Mouse (Mus musculus) heart, adult 2 months (tissue): ENCODE measurements around the gene Noxo1. TPM values are rescaled to one million over a fixed set of nuclear protein-coding genes. Genes with fewer than 3 reads are reported as not detected.

ENCODE experiments used
- DNase-seq, 2 experiments: peaks; one replicate each; pipeline ENCODE4 v3.0.0; 2021
- H3K27ac ChIP-seq: fragments of 200-600 bp; 2 replicates; pipeline ENCODE4 v1.8.1; 2022
- H3K27me3 ChIP-seq: fragments of 200-500 bp; 2 replicates; pipeline ENCODE4 v1.6.1; 2012; ENCODE audit warnings: mild to moderate bottlenecking, low read length, inconsistent platforms, mixed read lengths; ENCODE audit not compliant: control insufficient read depth, insufficient read depth
- H3K36me3 ChIP-seq: fragments of 200-500 bp; 2 replicates; pipeline ENCODE4 v1.6.1; 2012; ENCODE audit warnings: low read length, inconsistent platforms; ENCODE audit not compliant: control insufficient read depth, insufficient read depth
- H3K4me1 ChIP-seq: fragments of 200-500 bp; 2 replicates; pipeline ENCODE4 v1.6.1; 2011; ENCODE audit warnings: low read length; ENCODE audit not compliant: control insufficient read depth, insufficient read depth
- H3K4me3 ChIP-seq: fragments of 200-600 bp; 2 replicates; pipeline ENCODE4 v1.8.1; 2022
- H3K79me2 ChIP-seq: fragments of 200-500 bp; replicated peaks from 2 replicates; pipeline ENCODE4 v1.6.1; 2012; ENCODE audit warnings: mild to moderate bottlenecking, inconsistent platforms, low read length, moderate library complexity, mixed read lengths; ENCODE audit not compliant: control insufficient read depth, insufficient read depth
- H3K9ac ChIP-seq: fragments of 200-500 bp; 2 replicates; pipeline ENCODE4 v1.6.1; 2012; ENCODE audit warnings: low read depth, mild to moderate bottlenecking, control low read depth, inconsistent platforms, low read length, mixed read lengths
- CTCF ChIP-seq: fragments of 200-600 bp; IDR thresholded peaks from 2 replicates; pipeline ENCODE4 v1.8.1; 2022; ENCODE audit warnings: antibody characterized with exemption, mild to moderate bottlenecking, moderate library complexity
- EP300 ChIP-seq: fragments of 200-500 bp; IDR thresholded peaks from 2 replicates; pipeline ENCODE4 v1.6.1; 2011; ENCODE audit warnings: low read depth, low read length, control low read depth; ENCODE audit not compliant: insufficient read depth
- POLR2A ChIP-seq: fragments of 200-500 bp; IDR thresholded peaks from 2 replicates; pipeline ENCODE4 v1.6.1; 2011; ENCODE audit warnings: mild to moderate bottlenecking, low read depth, low read length, control low read depth; ENCODE audit not compliant: insufficient read depth
- WGBS: fragments of 180-500 bp; shearing (Covaris S2); methylation state at CpG from one replicate; pipeline ENCODE4 v1.1.7; 2018; 5-methylcytosine and 5-hydroxymethylcytosine counted together
- intact Hi-C: fragments of 180-260 bp; cut with DNase I; formaldehyde crosslinking; loops from one replicate; pipeline ENCODE4 v1.15.1; 2025
- polyA plus RNA-seq: library from polyadenylated mRNA; depleted of rRNA; stranded (reverse); fragments of >200 nt; gene quantifications from 2 replicates; pipeline ENCODE4 v1.2.3, GENCODE M21; 2012
- total RNA-seq, 2 experiments: library from RNA; stranded (reverse); gene quantifications; 2 replicates each; pipeline ENCODE4 v1.2.3; 2021

Gene Noxo1
- total and polyA plus RNA-seq, 3 experiments, result 0.65 to 4.5 (median 1.0) TPM

DNA sequence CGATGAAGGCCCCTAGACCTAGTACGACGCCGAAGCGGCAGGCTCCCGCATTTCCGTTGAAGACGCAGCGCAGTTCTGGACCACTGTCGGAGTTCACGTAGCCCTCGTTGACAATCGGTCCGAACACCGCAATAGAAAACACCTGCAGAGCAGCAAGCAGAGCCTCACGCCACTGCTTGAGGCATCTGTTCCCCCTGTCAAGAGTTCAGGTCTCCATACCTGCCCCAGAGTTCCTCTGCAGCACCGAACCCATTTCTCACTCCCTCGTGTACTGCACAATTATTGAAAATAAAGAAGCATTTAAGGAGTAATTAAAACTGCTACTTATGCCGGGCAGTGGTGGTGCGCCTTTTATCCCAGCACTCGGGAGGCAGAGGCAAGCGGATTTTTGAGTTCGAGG, 8.4 kb upstream of the Noxo1 start:
- peaks cover 4% of the 10 kb centered on the region for H3K27me3 ChIP-seq

DNA sequence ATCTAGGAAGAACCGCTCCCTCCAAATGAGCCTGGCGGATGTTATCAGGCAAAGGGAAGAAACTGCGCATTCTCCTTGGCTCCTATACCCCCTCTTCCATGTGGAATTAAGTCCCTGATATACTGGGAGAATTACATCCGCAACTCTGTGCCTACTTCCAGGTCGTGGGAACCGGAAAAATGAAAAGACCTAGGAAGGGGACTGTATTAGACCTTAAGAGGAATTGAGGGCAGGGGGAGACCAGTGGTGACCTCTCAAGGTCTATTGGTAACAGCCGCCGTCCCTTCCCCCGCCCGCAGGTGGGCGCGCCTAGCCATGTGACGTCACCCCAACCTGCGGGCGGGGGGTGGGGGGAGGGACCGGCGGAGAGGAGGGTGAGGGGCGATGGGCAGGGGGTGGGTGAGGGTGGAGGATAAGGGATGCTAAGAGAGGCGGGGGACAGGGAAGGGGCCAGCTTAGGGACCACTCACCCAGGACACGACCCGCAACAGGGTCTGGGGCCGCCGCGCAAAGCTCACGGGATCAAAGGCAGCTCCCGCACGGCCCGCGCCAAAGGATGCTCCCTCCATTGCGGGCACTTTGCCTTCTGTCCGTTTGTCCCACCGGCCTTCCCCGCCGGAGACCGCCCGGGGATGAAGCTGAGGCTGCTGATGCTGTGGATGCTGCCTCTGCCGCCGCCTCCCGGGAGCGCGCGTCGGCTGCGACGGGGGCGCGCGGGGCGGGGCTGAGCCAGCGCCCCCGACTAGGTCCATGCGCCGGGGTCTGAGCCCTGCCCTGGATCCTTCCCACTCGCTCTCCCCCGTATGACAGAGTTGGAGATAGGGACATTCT, 6.6 kb upstream of the Noxo1 start, which contains the start of gene Syngr3:
TSS of gene Syngr3 (minus strand) at position 705 of the 831 bp plus-strand sequence.
- DNase-seq, result no peak
- Histone ChIP-seq H3K36me3 (no peaks in the 10 kb centered on the region), H3K27me3 (peaks cover 4% of the 10 kb centered on the region), H3K27ac (no peak within 1 kb of the TSS), H3K9ac (0 out of 2 replicates have a peak within 1 kb of the TSS, but pooled peaks have one; percentile 33), H3K79me2 (no peaks in the 10 kb centered on the region), H3K4me1 (no peaks in the 10 kb centered on the region), H3K4me3 (peak within 1 kb of the TSS; percentile 37)
- WGBS, result 2% methylated on average over 49 of the region's 55 CpGs
- TF ChIP-seq EP300, result no peak
- intact Hi-C loops, result no loop called here

More for the DNA sequence above, 8.4 kb upstream of the Noxo1 start:
- no peak overlapping the region for H3K27ac ChIP-seq
- H3K36me3 ChIP-seq, result no peaks in the 10 kb centered on the region
- TF ChIP-seq CTCF, result no peak
- no peak for TF ChIP-seq EP300
- TF ChIP-seq POLR2A, result no peak
- no peaks in the 10 kb centered on the region for H3K79me2 ChIP-seq
- H3K4me1 ChIP-seq, result no peaks in the 10 kb centered on the region
- 23% methylated on average over 23 of the region's 23 CpGs for whole genome bisulfite sequencing
- peak overlapping the region; percentile 43 for H3K9ac ChIP-seq
- intact Hi-C loops, result no loop called here
- DNase-seq, result no peak
- H3K4me3 ChIP-seq, result peak overlapping the region; percentile 33

DNA sequence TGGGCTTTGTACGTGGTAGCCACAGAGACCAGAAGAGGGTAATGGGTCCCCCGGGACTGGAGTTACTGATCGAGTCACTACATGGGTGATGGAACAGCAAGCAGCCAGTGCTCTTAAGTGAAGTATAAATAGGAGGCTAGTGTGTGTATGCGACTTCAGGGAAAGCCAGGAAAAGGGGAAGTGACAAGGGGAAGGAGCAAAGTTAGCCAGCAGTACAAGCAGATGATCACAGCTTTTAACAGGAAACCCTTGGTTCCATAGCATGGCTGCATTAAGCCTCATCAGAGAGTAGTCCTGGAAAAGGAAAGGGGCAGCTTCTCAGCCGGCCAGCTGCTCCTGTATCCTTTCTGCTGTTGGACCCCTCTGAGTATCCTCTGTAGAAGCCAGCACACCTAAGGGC, 3.6 kb upstream of the Noxo1 start:
- no peaks in the 10 kb centered on the region for H3K79me2 ChIP-seq
- DNase-seq, result no peak
- WGBS, result 64% methylated on average over 5 of the region's 5 CpGs
- intact Hi-C loops, result no loop called here
- H3K4me1 ChIP-seq, result no peaks in the 10 kb centered on the region; the same call in 1 of the 2 replicates
- no peak for TF ChIP-seq POLR2A
- no peak for TF ChIP-seq CTCF
- no peak for TF ChIP-seq EP300
- no peak overlapping the region for H3K4me3 ChIP-seq
- no peak overlapping the region for H3K27ac ChIP-seq
- no peaks in the 10 kb centered on the region for H3K36me3 ChIP-seq
- no peak overlapping the region for H3K9ac ChIP-seq
- H3K27me3 ChIP-seq, result peaks cover 4% of the 10 kb centered on the region

DNA sequence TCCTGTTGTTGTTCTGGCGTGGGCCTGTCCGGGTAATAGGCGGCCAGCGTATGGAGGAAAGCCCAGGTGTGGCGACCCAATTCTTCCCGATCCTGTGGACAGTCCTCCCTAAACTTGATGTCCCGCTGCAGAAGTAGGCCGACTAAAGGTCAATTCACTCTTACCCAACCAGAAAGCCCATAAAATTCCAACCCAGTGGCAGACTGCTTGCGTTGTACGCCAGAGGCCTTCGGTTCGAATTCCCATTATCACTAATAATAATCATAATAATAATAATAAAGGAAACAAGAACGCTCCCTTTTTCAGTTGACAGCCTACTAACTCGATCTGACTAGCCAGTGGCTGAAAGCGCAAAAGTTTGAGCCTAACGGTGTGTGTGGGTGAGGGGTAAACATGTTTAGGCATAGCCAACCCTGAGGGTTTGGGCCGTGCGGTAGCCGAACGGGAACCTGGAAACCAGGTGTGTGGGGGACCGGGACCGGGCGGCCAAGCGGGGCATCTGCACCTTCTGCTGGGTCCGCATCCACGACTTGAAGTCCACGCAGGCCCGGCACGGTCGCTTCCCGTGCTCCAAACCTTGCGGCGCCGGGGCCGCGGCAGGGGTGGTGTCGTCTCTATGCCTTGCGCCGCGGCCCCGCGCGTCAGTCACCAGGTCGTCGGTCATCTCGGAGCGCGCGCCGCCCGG, 566 bp upstream of the Noxo1 start:
- WGBS, result 11% methylated on average over 51 of the region's 51 CpGs
- Histone ChIP-seq H3K36me3 (no peaks in the 10 kb centered on the region), H3K79me2 (no peaks in the 10 kb centered on the region), H3K4me1 (no peaks in the 10 kb centered on the region; the same call in 1 of the 2 replicates), H3K9ac (peak overlapping the region; percentile 84), H3K27ac (peak overlapping the region; percentile 79), H3K4me3 (peak overlapping the region; percentile 49), H3K27me3 (no peaks in the 10 kb centered on the region)
- no peak for TF ChIP-seq EP300
- TF ChIP-seq POLR2A, result no peak
- TF ChIP-seq CTCF, result no peak
- DNase-seq, result no peak
- intact Hi-C loops, result loop anchor here (1.0 to 2.0 kb wide), 2 partner anchors 12 to 19 kb away; partner anchors contain the start of gene Tbl3

DNA sequence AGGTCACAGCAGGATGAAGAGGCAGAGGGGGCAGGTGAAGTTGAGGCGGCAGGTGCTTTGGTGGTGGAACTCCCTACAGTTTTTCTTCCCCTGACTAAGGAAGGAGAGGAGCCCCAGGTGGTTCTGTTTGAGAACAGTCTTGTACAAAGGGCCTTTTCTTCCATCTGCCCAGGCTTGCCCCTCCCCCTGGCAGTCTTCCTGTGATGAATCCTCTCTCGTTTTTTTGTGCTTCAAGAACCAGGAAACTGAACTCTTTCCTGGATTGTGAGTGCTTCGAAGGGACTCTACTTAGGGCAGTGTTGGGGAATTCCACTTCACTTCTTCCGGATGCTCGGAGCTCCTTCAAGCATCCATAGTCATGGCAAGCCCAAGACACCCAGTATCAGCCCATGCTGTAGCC, 2.0 kb downstream of the Noxo1 start:
- Histone ChIP-seq H3K27ac (no peak overlapping the region), H3K36me3 (no peaks in the 10 kb centered on the region), H3K4me1 (no peaks in the 10 kb centered on the region; the same call in 1 of the 2 replicates), H3K27me3 (no peaks in the 10 kb centered on the region), H3K79me2 (no peaks in the 10 kb centered on the region), H3K9ac (no peak overlapping the region), H3K4me3 (no peak overlapping the region)
- 24% methylated on average over 5 of the region's 5 CpGs for WGBS
- TF ChIP-seq EP300 (no peak), POLR2A (no peak), CTCF (no peak)
- DNase-seq, result no peak
- intact Hi-C loops, result no loop called here

DNA sequence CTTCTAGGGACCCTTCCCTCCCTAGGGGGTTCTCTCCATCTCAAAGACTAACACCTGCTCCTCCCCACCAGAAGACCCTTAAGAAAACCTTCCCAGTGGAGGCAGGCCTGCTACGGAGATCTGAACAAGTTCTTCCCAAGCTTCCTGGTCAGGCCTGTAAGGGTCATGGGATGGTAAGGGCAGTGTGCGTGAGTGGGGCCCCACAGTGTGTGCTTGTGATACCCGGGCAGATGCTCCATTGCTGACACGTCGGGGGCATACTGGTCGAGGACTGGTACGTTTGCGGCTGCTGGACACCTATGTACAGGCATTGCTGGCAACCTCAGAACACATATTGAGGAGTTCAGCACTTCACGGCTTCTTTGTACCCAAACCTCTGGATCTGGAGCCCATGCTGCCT, 2.7 kb downstream of the Noxo1 start:
- intact Hi-C loops, result no loop called here
- 69% methylated on average over 9 of the region's 9 CpGs for WGBS
- DNase-seq, result no peak
- TF ChIP-seq EP300 (no peak), POLR2A (no peak), CTCF (no peak)
- Histone ChIP-seq H3K79me2 (no peaks in the 10 kb centered on the region), H3K27me3 (no peaks in the 10 kb centered on the region), H3K4me3 (no peak overlapping the region), H3K36me3 (no peaks in the 10 kb centered on the region), H3K27ac (no peak overlapping the region), H3K9ac (no peak overlapping the region), H3K4me1 (no peaks in the 10 kb centered on the region; the same call in 1 of the 2 replicates)
